Mouse (Mus musculus) spleen, adult 12 weeks (tissue): ENCODE measurements around the gene Asz1.

Experiments
- DNase-seq: peaks from one replicate; pipeline ENCODE4 v3.0.0; 2022; ENCODE audit warnings: low spot score

Asz1 gene

DNA sequence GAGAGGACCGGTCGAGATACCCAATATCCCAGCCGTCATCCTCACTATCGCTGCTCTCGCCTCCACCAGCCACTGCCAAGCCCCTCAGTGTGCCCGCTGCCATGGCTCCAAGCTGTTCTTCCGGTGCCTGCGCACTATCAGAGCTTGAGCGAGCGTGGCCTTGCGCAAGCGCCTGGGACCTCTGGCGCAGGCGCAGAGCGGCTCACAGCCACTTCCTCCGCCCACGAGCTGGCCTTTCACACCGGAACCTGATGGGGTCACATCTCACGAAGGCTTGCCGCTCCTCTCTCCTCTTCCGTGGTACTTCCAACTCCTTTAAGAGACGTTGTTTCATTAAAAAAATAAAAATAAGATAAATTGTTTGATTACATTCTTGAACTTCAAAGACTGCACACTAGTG lies at the start of gene Asz1:
TSS of gene Asz1 (minus strand) at position 128 of the 400 bp plus-strand sequence.
- no peak for DNase-seq

DNA sequence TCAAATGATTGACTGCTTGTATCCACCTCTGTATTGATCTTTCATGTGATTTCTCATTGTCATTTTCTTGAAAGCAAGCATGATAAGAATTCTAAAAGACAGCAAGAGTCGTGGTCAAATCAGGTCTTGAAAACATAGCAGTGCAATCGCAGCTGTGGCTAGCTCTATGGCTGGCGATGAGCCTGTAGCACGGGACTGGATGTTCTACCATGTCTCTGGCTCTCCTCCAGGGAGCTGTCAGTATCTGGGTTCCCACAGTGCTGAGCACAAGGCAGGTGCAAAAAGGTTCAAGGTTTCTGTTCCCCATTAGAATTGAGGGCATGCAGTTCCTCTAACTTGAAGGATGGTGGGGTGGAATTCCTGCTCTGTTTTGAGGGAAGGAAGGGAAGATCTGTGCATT lies 44.2 kb upstream of the Asz1 start:
- no peak for DNase-seq

DNA sequence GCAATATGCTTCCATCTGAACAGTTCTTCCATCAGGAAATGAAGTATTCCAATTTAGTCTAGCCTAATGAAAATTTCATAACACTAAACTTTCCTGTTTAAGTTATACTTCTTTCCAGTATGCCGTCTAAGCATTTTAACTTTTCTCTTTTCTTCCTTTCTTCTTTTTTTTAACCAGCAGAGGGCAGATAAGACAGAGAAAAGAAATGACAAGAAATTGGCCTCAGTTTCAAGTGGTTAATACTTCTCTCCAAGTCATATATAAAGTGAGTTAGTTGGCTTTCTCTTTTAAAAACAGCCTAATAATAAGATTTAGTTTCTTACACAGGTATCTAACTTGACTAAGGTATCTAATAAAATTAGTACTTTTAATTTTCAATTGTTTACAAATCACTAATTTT lies 26.4 kb upstream of the Asz1 start:
- DNase-seq, result no peak

DNA sequence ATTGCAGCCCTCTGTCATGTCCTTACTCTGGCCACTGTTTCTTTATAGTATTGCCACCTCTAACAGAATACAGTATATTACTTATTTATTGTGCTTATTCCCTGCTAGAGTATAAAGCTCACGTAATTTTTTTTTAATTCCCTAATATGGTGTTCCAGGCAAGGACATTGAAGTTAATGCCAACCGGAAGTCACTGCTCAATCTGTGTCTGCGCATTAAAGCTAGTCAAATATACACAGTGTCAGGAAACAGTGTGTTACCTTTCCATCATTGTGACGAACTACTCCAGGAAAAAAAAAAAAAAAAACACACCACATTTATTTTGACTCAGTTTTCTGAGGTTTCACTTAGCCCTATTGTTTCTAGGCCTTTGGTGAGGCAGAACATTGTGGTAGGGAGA lies 19.2 kb upstream of the Asz1 start:
- no peak for DNase-seq

DNA sequence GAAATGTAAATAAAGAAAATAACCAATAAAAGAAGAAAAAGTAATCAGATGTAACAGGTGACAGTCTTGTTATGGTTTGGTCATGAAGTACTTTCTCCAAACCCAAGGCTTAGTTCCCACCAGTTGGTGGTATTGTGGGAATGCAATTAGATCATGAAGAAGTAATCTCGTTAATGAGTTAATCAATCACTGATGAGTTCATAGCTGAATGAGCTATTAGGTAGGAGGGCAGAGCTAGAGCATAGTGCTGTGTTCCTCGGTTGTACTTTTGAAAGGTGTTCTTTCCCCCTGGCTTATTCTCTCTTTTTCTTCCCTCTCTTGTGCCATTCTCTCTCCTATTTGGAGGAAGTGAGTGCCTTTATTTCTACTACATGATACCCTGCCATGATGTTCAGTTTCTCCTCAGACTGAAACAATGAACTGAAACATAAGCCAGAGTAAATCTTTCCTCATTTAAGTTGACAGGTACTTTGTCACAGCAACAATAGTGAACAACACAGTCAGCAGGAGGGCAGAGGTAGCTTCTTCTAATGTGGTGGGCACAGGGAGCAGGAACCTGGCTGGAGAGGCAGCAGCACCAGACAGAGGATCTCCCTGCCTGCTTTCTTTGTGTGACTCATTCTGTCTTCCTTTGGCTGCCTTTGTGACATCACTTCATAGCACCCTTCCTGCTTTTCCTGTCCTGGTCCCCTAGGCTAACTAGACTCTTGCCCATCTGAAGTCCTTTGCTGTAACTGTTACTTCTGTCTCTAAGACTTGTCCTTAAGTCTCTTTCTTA lies 18.5 kb upstream of the Asz1 start:
- no peak for DNase-seq

DNA sequence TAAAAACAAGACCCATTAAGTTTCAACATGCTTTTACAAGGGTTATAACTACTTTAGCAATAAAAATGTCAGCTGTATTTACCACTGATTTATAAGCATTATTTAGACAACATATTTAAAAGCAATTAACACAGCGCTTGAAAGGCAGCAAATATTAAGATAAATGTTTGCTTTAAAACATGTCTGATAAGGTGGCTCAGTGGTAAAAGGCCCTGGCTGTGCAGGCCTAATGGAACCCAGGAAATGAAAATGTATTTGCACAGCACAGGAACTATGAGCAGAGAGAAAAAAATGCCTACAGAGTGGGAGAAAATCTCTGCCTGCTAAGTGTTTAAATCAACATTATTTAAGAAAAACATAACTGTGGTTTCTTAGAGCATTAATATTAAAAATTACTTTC lies 12.0 kb downstream of the Asz1 start:
- no peak for DNase-seq

DNA sequence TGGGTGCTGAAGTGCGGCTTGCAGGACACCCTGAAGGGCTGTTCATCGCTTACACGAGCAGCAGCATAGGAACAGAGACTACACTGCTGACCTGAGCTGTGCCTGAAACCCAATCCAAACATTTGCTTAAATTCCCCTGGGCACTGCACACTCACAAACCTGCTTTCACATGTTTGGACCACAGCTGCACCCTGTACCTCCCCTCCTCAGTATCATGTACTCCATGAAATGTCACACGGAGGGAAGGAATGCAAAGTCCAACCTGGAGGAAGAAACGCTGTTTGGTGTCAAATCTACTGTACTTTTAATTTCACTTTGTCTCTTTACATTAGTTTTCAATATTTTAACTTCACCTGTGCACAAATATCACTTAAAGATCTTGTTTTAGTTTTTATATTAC lies 19.8 kb downstream of the Asz1 start:
- DNase-seq, result no peak

DNA sequence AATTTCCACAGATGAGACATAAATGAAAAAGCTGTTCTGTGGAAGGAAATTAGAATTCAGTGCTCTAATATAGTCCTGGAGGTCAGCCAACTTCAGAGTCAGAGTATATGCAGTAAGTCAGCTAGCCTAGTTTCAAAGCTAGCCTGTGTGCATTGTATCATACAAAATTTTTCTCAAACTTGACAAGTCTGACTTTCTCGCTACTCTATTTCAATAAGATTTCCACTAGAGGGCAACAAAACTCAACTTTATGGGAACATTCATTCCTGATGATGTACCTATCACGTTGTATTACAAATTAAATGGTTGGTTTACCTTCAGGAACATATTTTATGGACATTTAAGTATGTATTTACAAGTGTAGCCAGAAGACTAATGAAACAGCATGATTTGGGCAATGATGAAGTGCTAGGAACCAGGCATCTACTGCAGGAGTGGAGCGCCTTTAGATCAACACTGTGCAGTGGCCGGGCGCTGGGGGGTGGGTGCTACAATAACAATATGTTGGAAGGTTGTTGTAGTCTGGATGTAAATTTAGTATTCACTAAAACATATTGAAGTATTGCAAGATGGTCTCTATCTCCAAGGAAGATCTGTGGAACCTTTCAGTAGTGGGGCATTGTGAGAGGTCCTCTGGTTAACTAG lies 21.6 kb downstream of the Asz1 start:
- DNase-seq, result no peak

DNA sequence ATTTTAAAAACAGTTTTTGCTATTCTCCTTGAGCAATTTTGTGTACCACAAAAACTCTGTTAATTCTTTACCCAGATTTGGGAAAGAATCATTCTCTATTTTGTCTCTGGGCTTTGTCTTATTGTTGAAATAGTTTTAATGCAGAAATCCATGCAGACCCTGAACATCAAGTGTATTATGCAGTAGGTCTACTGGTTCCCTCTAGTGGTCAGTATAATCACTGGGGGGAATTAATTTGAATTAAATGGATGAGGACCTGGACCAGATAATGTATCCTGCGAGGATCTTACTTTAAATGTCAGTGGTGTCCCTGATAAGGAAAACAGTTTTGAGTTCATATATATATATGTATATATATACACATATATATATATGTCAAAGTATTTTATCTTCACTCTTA lies 30.2 kb downstream of the Asz1 start:
- DNase-seq, result no peak

DNA sequence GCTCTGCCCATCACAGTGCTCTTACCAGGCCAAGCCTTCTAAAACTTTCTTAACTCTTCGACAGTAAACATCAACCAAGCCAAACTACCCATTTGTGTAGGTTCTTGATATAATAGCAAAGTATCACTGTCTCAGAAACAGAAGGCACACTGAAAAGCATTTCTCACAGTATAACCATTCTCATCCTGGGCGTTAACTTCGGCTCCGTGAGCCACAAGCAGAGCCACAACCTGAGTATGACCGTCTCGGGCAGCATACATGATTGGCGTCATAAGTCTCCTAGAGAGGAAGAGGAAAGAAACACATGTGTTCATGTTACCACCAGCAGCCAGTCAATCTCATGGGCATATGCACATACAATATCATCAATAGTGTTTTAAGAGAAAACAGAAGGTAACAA lies 31.9 kb downstream of the Asz1 start:
- no peak for DNase-seq

DNA sequence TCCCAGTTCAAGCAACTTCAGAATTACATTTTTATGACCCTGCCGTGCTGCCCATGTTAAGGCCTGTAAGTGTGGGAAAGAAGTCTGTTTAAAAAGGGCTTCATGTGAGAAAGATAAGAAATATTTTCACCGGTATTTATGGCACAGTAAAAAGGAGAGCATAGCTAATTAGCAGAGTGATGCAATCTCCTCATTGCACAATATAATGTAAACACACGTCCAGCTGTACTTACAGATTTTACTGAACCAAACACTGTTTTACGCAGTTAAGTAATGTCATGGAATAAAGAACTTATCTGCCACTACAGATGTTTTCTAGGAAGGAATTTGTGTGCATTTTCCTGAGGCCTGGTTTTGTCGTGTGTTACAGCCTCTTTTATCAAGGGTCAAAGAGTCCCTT lies 32.3 kb downstream of the Asz1 start:
- DNase-seq, result no peak

DNA sequence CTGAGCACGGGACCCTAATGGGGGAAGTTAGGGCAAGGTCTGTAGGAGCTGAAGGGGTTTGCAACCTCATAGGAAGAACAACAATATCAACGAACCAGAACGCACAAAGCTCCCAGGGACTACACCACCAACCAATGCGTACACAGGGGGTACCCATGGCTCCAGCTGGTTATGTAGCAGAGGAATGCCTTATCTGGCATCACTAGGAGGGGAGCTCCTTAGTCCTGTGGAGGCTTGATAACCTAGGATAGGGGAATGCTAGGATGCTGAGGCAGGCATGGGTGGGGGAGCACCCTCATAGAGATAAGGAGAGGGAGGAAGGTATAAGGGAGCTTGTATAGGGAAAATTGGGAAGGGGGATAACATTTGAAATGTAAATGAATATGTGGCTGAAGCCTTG lies 51.0 kb downstream of the Asz1 start:
- no peak for DNase-seq

DNA sequence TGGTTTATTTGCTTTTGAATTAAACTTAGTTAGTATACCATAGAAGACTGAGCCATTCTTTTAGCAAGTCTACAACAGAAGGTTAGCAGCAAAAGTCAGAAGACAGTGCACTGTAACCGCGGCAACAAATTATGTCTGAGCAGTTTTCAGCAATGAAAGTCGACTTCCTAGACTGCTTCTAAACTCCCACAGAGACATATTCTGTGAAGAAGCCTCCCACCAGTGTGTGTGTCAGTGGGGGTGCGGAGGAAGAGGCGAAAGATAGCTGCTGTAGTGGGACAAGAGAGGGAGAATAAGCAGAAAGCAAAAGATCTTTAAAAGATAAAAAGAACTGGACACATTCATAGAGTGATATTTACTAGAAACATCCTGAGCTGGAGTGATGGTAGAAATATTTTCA lies 57.2 kb downstream of the Asz1 start:
- no peak for DNase-seq

DNA sequence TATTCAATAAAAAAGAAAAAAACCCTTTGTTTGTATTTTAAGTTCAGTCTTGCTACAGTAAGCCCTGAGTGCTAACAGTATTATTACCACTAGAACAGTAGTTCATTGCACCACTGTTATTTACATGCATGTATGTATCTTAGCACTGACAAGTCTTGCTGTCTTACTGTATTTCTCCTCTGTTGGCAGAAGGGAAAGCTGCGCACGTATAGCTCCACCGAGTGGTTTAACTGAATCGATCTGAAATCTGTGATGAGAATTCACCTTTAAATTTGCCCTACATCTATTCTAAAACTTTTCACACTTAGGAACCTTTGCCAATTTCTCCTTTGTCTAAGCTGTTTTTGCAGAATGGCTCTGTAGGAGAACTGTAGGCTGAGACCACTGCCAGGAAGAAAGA lies 64.6 kb downstream of the Asz1 start:
- no peak for DNase-seq

DNA sequence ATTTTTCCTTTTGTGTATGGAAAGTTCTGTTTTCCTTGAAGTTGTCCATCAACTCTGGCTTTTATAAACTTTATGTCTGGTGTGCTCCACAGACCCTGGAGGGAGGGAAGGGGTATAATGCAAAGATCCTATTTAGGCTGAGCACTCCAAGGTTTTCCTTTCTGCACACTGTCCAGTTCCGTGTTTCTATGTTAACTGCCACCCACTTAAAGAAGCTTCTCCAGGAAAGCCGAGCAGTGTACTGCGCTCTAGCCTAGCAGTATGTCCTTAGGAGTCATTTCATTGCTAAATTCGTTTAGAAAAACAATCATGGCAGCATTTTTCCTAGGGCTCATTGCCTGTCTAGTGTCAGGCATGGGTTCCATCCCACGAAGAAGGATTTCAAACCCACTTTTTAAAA lies 65.7 kb downstream of the Asz1 start:
- no peak for DNase-seq

DNA sequence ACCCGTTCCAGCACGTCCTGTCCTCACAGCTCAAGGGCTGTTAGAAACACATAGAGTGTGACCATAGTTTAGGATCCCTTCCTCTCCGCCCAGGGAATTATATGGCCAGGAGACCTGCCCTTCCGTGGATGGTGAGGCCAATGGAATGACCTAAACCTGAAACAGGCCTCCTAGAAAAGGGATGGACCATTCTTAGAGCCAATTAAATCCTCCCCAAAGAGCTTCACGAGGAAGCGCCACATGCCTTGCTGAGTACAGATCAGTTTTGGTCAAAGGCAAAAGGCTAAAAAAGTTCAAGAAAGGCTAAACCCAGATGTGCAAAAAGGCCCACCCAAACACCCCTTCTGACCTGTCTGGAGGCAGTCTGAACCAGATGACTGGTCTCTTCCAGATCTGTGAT lies 76.6 kb downstream of the Asz1 start:
- no peak for DNase-seq

DNA sequence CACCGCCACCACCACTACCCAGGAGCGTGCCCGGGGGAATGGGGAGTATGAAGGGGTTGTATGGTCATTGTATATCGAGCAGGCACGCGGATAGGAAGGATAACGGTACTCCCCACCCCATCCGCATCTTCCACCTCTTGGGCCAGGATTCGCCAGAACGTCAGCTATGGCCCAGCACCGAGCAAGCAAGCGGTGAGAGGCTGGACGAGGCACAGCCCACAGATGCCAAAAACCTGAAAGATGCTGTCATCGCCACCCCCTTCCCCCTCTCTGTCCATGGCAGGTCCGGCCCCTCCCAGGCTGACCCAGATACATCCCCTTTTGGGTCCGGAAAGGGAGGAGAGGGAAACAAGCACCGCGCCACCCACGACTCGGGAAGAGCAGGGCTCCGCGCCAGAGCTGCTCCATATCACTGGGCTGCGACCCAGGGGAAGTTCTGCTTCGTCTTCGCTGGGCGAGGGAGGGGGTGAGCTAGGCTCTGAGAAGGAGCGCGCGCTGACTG lies 77.3 kb downstream of the Asz1 start:
- no peak for DNase-seq

DNA sequence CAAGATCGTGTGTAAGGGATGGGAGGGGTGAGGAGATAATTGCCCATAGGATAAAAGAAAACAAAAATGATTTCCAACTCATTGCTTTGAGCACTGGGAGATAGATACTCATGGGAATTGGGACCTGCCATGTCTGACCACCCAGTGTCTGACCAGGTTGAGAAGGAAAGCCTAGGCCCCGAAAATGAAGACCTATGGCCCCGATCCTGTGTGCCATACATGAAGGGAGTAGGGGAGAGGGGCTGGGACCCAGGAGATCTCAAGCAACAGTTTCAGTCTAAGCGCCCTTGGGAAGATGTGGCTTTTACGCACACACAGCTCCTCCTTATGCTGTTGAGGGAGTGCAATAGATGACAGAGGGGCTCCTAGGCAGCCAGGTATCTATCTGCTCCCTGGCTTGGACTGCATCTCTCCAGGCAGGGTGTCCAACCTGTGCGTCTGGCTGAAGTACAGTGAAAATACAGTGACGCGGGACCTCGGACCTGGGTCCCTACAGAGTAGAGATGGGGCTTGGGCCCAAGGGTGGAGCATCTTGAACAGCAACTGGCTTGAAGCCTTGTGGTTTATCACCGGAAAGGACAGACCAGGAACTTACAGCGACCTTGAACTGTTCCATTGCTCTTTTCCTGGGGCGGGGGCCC lies 77.9 kb downstream of the Asz1 start:
- DNase-seq, result no peak

DNA sequence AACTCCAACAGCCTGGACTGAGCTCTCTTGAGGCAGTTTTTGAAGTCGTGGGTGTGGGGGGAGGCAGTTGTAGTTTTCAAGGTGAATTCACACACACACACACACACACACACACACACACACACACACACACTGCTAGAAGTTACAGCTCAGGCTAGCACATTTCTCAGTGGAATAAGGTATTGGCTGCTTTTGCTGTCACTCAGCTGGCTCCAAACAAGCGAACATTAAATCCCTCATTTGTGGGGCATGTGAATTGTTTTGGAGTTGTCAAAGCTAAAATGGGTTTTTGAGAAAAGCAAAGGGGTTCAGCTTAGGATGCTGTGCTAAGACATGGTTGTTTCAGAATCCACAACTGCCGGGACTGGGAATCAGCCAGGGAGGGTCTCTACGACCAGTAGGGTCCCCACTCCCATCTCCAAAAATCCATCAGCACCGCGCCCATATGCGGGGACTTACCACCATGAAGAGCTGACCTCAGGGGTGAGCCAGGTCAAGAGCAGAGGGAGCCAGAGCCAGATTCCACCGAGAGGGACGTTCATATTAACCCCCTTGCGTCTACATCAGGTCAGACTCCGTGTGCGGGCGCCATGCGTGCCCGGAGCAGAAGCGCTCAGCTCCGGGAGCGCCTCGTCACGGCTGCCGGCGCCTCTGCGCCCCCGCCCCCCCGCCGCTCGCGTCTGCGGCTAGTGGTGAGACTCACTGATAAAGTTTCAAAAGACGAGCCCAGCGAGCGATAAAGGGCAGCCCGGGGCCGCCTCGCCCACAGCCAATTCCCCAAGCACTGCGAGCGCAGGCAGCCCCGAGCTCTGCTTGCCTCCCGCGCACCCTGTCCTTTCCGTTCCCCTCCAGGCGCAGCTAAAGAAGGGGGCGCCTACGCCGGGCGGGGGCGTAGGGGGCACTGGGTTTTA lies 78.9 kb downstream of the Asz1 start, which contains the start of gene Wnt2:
TSS of gene Wnt2 (minus strand) at position 840 of the 911 bp plus-strand sequence.
- no peak for DNase-seq

DNA sequence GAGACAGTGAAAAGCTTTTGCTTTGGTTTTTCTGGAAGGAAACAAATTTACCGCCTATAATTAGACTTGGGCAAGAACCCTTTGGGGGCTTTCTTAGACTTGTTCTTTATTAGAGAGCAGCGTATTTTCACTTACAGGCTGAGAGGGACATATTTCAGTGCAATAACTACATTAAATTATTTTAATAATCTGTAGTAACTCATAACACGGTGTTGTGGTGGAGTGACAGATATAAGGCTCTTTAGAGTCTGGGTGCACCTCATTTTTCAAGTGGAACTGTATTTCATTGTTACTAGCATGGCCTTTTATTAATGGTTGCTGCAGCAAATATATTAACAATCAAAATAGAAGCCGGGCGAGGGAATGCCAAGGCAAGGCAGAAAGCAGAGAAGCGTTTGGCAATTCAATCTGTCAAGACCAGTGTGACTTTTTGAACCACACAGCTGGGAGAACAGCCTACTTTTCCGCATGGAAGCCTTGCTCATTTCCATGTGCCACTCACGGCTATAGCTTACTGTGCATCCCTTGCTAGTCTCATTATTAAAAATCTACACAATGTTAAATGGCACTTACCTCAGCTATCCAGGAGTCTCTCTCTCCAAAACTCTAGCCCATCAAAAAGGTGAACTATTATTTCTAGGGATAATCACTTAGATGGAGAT lies 84.6 kb downstream of the Asz1 start:
- no peak for DNase-seq

DNA sequence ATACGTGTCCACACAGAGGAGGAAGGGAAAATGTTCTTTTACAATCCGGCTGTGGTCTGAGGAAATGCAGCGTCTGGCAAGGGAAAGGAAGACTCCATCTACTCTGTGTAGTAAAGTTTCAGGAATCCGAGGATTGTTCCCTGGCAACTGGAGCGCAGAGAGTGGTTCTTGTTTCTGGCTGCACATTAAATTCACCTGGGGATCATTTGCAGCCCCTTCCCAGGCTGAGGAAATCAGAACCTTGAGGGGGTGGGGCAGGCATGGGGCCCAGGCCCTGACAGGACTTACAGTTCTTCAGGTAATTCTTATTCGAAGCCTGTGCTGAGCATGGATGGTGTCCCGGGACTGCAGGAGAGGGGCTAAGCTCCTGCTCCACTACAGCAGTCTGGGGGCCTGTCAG lies 95.5 kb downstream of the Asz1 start:
- DNase-seq, result no peak

DNA sequence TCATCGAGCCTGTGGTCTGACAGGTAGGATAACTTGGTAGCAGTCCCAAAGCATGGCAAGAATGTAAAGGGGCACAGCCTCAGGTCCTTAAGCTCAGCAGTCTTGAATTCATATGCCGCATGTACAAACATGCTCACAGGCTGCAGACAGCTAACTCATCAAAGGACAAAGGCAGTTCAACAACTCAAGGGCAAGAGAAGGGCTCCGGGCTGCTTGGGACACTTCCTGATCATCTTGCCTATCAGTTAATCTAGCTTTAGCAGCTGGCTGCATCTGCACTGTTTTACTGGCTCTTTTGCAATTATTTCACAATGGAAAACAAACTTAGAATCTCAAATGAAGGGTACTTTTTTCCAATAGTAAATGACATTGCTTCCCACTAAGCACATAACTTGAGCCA lies 101.5 kb downstream of the Asz1 start:
- DNase-seq, result no peak
